ENCODE assay signal across 11 mouse cellular contexts in genomic region chr12:77570501-77570900, GRCm38 (mm10).
DNase-seq lines count a peak whose midpoint lies in the region; ATAC-seq and TF ChIP-seq lines count a peak whose summit lies in the region.
"Had no signal": no experiment of that assay in that cellular context is flagged by ENCODE, and none has a peak within 500 bp of the region (broad histone marks: within the 10 kb centered on the region; RNA-seq: fewer than 3 reads in every experiment).

No protein-coding gene starts in this region.

- no peaks in the 10 kb centered on the region for H3K9me3 ChIP-seq in heart, postnatal 0 days (replicated peaks; ENCODE audit: control insufficient read depth, low read length)
- H3K9me3 ChIP-seq in heart, embryonic 12.5 days (replicated peaks) = no peaks in the 10 kb centered on the region
- H3K9me3 ChIP-seq in lung, embryonic 14.5 days (ENCODE audit: low read depth, low read length) = no peaks in the 10 kb centered on the region
- H3K9me3 ChIP-seq in embryonic facial prominence, embryonic 11.5 days (replicated peaks; ENCODE audit: control insufficient read depth, low read length) = no peaks in the 10 kb centered on the region
- no peaks in the 10 kb centered on the region for H3K9me3 ChIP-seq in limb, embryonic 10.5 days (replicated peaks)

- no peaks in the 10 kb centered on the region; the same call in 1 of the 2 replicates for H3K27me3 ChIP-seq in heart, postnatal 0 days (ENCODE audit: control insufficient read depth, insufficient read depth, low read length)
- peaks cover 36% of the 10 kb centered on the region for H3K27me3 ChIP-seq in heart, embryonic 12.5 days (replicated peaks)
- H3K27me3 ChIP-seq in lung, embryonic 14.5 days (ENCODE audit: insufficient read depth, low read length) = no peaks in the 10 kb centered on the region
- no peaks in the 10 kb centered on the region for H3K27me3 ChIP-seq in embryonic facial prominence, embryonic 11.5 days (ENCODE audit: control insufficient read depth, insufficient read depth, low read length)
- H3K27me3 ChIP-seq in limb, embryonic 10.5 days (ENCODE audit: low read depth, poor library complexity, severe bottlenecking) = no peaks in the 10 kb centered on the region

- H3K27ac ChIP-seq in heart, postnatal 0 days (ENCODE audit: low read depth) = no peak overlapping the region
- no peak overlapping the region for H3K27ac ChIP-seq in heart, embryonic 12.5 days (ENCODE audit: poor library complexity, severe bottlenecking)
- no peak overlapping the region for H3K27ac ChIP-seq in lung, embryonic 14.5 days (ENCODE audit: low read depth)
- no peak overlapping the region for H3K27ac ChIP-seq in embryonic facial prominence, embryonic 11.5 days (replicated peaks; ENCODE audit: low read depth, low read length)
- no peak overlapping the region for H3K27ac ChIP-seq in limb, embryonic 10.5 days

- no peak overlapping the region for H3K4me3 ChIP-seq in heart, postnatal 0 days (ENCODE audit: low read depth, low read length)
- H3K4me3 ChIP-seq in heart, embryonic 12.5 days = no peak overlapping the region
- no peak overlapping the region for H3K4me3 ChIP-seq in lung, embryonic 14.5 days (ENCODE audit: low read depth, low read length)
- H3K4me3 ChIP-seq in embryonic facial prominence, embryonic 11.5 days (ENCODE audit: low read depth, low read length) = no peak overlapping the region
- H3K4me3 ChIP-seq in limb, embryonic 10.5 days = no peak overlapping the region

- no peak overlapping the region for H3K4me2 ChIP-seq in heart, postnatal 0 days (ENCODE audit: low read depth, low read length)
- no peak overlapping the region for H3K4me2 ChIP-seq in heart, embryonic 12.5 days
- H3K4me2 ChIP-seq in lung, embryonic 14.5 days = no peak overlapping the region
- H3K4me2 ChIP-seq in embryonic facial prominence, embryonic 11.5 days (ENCODE audit: low read depth, low read length) = no peak overlapping the region
- H3K4me2 ChIP-seq: heart, embryonic 11.5 days had no signal

- no peak for ATAC-seq in heart, postnatal 0 days (ENCODE audit: insufficient read depth, low read depth)
- ATAC-seq in heart, embryonic 12.5 days (ENCODE audit: insufficient number of reproducible peaks, low FRiP score) = no peak
- no peak for ATAC-seq in lung, embryonic 14.5 days (ENCODE audit: insufficient read depth)
- no peak for ATAC-seq in embryonic facial prominence, embryonic 11.5 days (replicated peaks; ENCODE audit: insufficient number of reproducible peaks, low FRiP score, low TSS enrichment, low read depth)
- ATAC-seq: forebrain, embryonic 14.5 days; inflammation-experienced regulatory T-cells, adult 6 months had no signal

- peak; percentile 35 for TF ChIP-seq CTCF in heart, postnatal 0 days (IDR thresholded peaks at IDR 0.05; ENCODE audit: low read depth)
- peak; percentile 49 for TF ChIP-seq CTCF in lung, embryonic 14.5 days (IDR thresholded peaks at IDR 0.05; ENCODE audit: low read depth)

- no peak for TF ChIP-seq EP300 in heart, postnatal 0 days (IDR thresholded peaks at IDR 0.05; ENCODE audit: low read depth)

- H3K9ac ChIP-seq in heart, postnatal 0 days (replicated peaks; ENCODE audit: low read depth, low read length) = no peak overlapping the region
- H3K9ac ChIP-seq in heart, embryonic 12.5 days = no peak overlapping the region
- no peak overlapping the region for H3K9ac ChIP-seq in lung, embryonic 14.5 days
- no peak overlapping the region for H3K9ac ChIP-seq in embryonic facial prominence, embryonic 11.5 days (replicated peaks; ENCODE audit: low read length)

- H3K4me1 ChIP-seq in heart, postnatal 0 days (ENCODE audit: control insufficient read depth, insufficient read depth) = no peaks in the 10 kb centered on the region
- H3K4me1 ChIP-seq in heart, embryonic 12.5 days (replicated peaks) = no peaks in the 10 kb centered on the region
- H3K4me1 ChIP-seq in lung, embryonic 14.5 days (ENCODE audit: insufficient read depth) = no peaks in the 10 kb centered on the region
- no peaks in the 10 kb centered on the region for H3K4me1 ChIP-seq in embryonic facial prominence, embryonic 11.5 days (ENCODE audit: control insufficient read depth, insufficient read depth, low read length)
- peaks cover 17% of the 10 kb centered on the region for H3K4me1 ChIP-seq in limb, embryonic 10.5 days

- 72% methylated on average over 3 of the region's 3 CpGs for WGBS in heart, postnatal 0 days
- WGBS in heart, embryonic 12.5 days = 65% methylated on average over 3 of the region's 3 CpGs
- 84% methylated on average over 3 of the region's 3 CpGs for WGBS in lung, embryonic 14.5 days
- WGBS in embryonic facial prominence, embryonic 11.5 days = 82% methylated on average over 3 of the region's 3 CpGs
- WGBS in limb, embryonic 10.5 days = 83% methylated on average over 3 of the region's 3 CpGs

- no peaks in the 10 kb centered on the region for H3K36me3 ChIP-seq in heart, postnatal 0 days (replicated peaks; ENCODE audit: control insufficient read depth, insufficient read depth, low read length)
- H3K36me3 ChIP-seq in heart, embryonic 12.5 days = no peaks in the 10 kb centered on the region
- H3K36me3 ChIP-seq in lung, embryonic 14.5 days (ENCODE audit: insufficient read depth) = no peaks in the 10 kb centered on the region
- no peaks in the 10 kb centered on the region for H3K36me3 ChIP-seq in embryonic facial prominence, embryonic 11.5 days (replicated peaks; ENCODE audit: control insufficient read depth, insufficient read depth, low read depth, low read length)
- no peaks in the 10 kb centered on the region for H3K36me3 ChIP-seq in limb, embryonic 10.5 days

- DNase-seq in heart, postnatal 0 days (ENCODE audit: low spot score) = no peak
- peak; percentile 29 for DNase-seq in lung, embryonic 14.5 days
- no peak for DNase-seq in lung, postnatal 14 days
- peak; percentile 5 for DNase-seq in NIH3T3 (ENCODE audit: low read depth)
- peak; percentile 14 for DNase-seq in embryonic facial prominence, embryonic 11.5 days (ENCODE audit: low spot score)
- DNase-seq in limb, embryonic 10.5 days (ENCODE audit: low spot score) = no peak
- DNase-seq: cerebellum, postnatal 36 days had no signal

Comparison
In these comparisons a context has a peak if more than half of its experiments do, and no peak if none do; other contexts are left out.
1. DNase-seq: peak in lung, embryonic 14.5 days (single experiment), NIH3T3 (single experiment) and embryonic facial prominence, embryonic 11.5 days (single experiment); none in heart, postnatal 0 days (single experiment), lung, postnatal 14 days (single experiment) and limb, embryonic 10.5 days (single experiment).